Mouse (Mus musculus): ENCODE data around the gene Pamr1.

Gene Pamr1

DNA sequence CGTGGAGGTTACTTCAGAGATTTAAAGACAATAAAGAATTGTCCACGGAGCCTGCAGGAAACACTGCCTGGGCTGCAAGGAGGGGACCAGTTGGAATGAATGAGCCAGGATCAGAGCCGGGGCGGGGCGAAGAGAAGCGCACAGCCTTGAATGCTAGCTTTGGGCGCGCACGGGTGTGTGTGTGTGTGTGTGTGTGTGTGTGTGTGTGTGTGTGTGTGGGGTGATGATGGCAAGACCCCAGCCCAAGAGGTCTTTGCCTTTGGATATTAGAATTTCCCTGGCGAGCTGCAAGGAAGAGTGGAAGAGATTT, 109.7 kb downstream of the Pamr1 start:
- no peak for DNase-seq (ENCODE audit: low spot score in 2 of 2)

DNA sequence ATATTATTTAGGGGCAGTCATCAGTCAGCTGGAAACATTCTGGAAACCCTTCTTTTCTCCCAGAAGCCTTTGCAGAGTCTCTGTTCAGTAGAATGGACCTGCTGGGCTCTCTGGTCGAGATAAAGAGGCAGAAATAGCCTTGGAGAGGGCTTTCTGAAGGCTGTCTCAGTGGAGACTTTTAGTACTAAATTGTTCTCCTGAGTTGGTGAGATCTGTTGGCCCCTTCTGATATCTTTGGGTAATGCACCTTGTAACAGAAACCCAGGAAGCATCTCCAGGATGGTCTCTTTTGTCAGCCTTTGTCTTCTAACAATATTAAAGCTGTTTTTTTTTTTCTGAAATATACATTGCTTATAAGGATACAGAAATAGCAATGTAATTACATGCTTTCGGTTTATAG, 111.2 kb downstream of the Pamr1 start:
- DNase-seq (ENCODE audit: low spot score in 2 of 2) = no peak

DNA sequence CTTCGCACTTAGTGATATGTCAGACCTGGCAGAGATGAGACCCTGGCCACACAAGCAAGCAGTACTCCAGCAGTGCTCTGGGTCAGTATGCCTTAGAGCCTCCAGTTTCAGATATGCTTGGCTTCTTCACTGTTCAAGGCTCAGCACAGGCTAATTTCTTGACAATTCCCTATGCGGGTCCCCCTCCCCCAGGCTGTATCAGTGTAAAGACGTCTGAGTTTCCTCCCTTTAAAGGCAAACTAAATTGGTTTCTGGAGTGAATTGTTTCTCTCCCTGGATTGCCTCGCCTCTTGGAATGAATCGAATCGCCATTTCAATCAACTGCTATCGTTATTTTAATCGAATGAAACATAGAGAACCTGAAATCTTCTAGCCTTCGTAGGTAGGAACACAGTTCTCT, 113.1 kb downstream of the Pamr1 start:
- DNase-seq (ENCODE audit: low spot score in 2 of 2) = no peak

DNA sequence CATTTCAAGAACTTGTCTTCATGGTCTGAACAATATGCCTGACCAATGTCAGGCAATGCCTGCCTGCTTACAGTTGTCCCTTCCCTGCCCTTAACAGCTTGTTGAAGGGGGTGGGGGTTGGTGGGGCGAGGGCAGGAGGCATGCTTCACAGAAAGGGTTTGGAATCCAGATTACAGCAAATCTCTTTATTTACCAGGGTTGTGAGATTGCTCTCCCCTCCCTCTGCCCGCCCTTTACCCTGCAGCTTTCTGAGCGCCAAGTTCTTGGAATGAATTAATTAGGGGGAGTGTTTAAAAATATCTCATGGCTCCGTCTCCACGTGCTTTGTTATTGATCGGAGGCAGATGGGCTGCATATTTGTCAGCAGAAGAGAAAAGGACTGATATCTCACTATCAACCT, 113.5 kb downstream of the Pamr1 start:
- no peak for DNase-seq (ENCODE audit: low spot score in 2 of 2)

DNA sequence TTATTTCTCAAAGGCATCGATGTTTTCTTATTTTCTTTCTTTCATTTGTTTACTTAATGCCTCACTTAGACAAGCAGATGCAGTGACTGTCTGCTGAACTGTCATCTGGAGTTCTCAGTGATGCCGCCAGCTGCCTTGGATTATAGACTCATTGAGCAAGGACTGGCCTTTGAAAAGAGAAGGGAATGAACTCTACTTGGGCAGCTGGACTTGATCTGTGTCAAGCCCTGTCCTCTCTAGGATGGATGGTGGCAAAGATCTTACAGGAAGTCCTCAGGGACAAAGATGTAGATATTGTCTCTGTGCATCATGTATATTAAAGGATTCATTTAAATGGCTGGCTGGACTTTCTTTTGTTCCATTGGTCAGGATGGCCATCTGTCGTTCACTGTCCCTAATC, 114.1 kb downstream of the Pamr1 start:
- DNase-seq (ENCODE audit: low spot score in 2 of 2) = no peak

DNA sequence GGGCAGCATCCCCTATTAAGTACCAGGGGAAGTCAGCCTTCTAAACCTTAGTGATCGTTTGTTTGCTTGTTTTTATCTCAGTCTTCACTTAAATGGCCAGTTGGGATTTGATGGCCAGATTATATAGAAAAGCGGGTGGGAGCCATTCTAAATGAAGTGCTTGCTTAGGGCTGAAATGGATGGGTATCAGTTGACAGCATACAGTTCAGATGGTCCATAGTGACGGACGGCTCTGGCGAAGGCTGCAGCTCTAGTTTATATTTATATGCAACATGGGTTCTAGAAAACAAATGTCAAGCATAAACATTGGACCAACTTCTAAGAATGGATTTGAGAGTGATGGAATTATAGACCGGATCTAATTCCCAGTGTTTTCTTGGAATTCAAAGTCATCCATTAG, 118.2 kb downstream of the Pamr1 start:
- no peak for DNase-seq (ENCODE audit: low spot score in 2 of 2)

DNA sequence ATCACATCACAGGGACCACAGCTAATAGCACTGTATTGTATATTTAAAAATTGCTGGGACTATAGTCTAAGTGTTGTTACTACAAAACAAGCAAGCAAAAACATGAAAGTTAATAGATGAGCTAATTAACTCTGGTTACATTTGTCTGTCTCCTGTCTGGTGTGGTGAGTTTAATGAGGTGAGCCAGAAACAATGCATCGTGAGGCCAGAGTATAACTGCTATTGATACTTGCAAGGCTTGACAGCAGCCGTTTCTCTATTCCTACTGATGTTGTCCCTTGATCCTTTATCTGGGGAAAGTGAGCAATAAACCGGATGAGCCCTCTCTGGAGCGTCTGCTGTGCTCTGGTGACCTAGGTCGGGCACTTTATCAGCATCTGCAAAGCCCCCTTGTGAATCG, 119.8 kb downstream of the Pamr1 start:
- DNase-seq (ENCODE audit: low spot score in 2 of 2) = no peak

DNA sequence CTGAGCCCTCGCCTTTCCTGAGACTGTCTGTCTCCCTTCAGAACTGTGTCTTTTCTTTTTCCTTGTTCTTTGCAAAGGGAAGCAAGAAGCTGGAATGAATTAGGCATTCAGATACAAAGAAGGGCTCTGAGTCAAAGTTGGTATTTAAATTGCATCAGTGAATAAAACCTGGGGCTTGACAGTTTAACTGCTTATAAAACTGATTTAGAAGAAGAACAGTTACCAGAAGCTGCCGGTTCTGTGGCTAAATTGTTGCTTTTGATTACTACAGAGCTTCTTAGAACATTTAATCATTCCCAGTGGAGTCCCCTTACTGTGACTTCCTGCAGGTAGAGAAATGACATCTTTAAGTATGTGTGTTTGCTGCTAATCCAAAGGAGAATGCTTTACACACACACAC, 124.8 kb downstream of the Pamr1 start:
- no peak for DNase-seq (ENCODE audit: low spot score in 2 of 2)

DNA sequence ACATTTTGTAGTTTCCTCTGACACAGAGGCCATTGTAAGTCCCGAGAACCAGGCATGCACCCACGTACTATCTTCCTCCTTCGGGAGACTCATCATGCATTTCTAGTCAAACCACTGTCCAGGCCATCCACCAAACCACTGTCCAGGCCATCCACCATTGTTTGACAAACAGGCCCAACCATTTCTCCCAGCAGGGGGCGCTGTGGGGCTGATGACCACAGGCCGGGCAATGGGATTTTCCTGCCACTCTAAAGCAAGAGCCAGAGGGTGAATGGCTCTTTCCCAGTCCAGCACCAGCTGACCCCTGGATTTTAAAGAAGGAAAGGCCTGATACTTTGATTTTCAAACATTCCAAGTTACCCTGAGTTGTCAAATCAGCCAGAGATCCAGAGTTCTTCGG, 125.5 kb downstream of the Pamr1 start:
- peak; percentile 70 to 72 for DNase-seq (ENCODE audit: low spot score in 2 of 2)

DNA sequence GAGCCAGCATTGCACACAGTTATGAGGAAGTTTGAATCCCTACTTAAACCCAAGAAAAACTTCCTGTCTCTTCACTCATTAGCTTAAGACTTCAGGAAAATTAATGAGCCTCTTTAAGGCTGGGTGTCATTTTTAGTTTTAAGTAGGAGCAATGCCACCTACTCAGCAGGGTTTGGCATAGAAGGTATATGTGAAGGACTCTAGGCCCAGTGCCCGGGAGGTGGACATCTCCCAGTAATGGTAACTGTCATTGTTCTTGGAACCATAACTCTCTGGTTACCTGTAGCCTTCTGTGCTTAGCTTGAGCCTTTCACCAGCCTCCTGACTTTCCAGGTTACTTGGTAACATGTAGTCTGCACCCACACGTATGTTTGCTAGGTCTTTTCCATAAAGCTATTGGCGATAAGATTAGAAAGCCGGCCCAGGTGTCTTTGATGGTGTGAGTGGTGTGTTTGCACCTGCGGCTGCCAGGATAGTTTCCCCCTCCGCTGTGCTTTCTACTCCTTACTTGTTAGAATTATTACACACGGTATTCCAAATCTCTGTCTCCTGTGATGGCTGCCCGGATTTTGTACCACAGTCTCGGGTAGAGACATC, 127.0 kb downstream of the Pamr1 start:
- no peak for DNase-seq (ENCODE audit: low spot score in 2 of 2)

DNA sequence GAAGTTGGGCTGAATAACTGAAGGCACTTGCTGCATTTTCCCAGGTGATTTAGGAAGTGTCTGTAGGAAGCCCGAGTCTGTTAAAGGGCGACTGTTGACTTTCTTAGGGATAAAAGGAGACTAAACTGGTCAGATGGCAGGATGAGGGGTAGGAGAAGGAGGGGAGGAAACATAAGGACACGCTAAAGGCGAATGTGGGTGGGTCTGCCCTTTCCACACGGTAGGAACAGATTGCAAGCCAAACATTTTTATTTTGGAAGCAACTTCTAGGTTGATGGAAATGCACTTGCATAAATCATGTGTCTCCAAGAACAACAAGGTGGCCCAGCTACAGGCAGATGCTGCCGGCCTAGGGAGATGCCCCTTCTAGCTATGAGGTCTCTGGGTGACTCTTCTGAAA, 127.6 kb downstream of the Pamr1 start:
- DNase-seq (ENCODE audit: low spot score in 2 of 2) = no peak

DNA sequence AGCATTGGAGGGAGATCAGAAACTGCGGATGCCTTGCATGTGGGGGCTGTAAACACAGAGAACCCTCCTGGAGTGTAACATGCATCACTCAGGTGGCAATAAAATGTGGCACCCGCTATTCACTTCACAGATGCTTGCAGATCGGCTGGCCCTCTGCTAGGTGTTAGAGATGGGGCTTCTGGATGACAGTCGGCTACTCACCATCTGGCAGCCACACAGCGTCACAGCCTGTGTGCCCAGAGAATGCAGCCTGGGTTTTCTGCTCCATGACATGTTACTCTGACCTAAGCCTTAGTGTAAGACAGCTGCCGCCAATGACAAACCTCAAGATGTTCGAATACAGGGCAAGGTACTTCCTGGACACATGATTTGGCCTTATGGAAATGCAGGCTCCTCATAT, 131.5 kb downstream of the Pamr1 start:
- DNase-seq (ENCODE audit: low spot score in 2 of 2) = no peak

DNA sequence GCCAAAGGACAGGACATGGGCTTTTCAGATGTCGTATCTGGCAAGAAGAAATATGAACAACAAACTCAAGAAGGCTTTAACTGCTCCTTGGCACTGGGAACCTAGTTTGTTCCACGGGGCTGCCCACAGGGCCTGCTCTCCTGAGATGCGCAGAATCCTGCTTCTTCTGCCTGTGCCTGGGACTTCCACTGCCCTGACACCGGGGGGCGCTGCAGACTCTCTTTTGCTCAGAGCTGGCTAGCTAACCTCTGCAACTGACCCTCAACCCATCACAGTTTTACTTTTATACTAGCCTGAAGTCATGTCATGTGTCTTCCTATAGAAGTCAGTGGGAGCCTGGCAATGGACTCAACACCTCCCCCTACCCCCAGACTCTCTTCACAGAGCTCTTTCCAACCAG, 132.4 kb downstream of the Pamr1 start:
- no peak for DNase-seq (ENCODE audit: low spot score in 2 of 2)

DNA sequence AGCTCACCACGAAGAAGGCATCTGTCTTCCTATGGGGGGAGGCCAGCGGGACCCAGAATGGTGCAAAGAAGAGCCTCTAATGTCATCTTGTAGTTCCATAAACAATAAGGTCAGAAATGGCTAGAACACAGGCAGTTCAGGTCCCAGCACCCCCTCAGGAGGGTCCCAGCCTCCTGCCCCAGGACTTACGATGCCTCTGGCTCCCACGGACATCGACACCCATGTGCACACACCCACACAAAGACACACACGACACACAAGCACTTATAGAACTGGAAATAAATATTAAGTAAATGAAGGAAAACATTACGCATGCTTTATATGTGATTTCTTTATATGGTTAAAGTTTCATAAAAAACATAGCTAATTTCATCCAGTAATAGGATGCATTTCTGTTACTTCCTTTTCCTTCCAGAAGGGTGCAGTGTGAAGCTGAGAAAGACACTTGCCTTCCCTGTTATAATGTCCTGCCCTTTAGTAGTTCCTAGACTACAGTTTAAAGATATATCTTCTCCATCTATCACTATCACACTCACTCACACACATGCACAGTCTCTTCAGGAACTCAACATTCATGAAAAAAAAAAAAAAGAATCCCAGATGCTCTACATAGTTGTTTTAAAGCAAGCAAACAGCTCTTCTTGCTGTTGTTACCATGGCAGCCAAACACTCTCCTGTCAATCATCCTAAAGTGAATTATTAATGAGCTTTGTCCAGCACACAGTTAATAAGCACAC, 135.7 kb downstream of the Pamr1 start:
- no peak for DNase-seq (ENCODE audit: low spot score in 2 of 2)

DNA sequence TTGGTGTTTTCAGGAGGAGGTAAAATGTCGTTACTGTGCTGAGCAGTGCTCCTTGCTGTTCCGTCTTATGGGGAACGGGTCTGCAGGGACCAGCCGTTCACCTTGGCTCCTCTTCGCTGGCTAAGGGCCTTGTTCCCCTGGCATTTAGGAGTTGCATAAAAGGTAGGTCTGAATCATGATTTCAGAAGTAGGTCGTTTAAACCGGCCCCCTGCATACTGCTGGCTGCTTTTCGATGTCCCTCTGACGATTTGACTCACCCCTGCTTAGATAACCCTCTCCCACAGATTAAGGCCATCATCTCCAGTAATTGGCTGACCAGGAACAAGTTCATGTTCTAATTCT, 136.3 kb downstream of the Pamr1 start:
- DNase-seq (ENCODE audit: low spot score in 2 of 2) = no peak

Measured in right cerebral cortex, adult 2 months (tissue).